Mouse (Mus musculus): Measurements from ENCODE around the gene Strip1. TPM values are rescaled to one million over a fixed set of nuclear protein-coding genes. Genes with fewer than 3 reads are reported as not detected.
A peak's percentile ranks its signal among the peaks of the same experiment; 100 is the strongest.

The Strip1 gene
- polyA plus RNA-seq, 1 experiment from 2014 or later: 156 TPM

DNA sequence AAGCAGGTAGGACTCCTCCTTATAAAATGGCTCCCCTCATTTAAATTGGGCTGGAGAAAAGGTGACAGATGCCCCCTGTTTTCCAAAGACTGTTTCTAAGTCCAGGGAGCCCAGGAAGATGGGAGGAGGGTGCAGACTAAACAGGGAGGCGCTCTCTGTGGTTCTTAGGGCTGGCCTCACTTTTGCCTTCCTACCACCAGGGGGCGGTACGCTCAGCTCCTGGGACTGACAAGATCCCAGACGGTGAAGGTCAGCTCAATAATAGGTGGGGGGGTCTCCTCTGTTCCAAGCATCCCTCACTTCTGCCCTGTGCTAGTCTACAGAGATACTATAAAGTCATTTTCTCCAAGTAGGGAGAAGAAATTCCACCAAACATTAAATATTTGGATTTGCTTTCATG lies 26.2 kb downstream of the Strip1 start:
- H3K4me2 ChIP-seq (replicated peaks): no peak overlapping the region

GRCm38 (mm10) chr3:107600127-107600526 lies 31.4 kb downstream of the Strip1 start:
- WGBS: 42% methylated on average over 6 of the region's 6 CpGs

More for the DNA sequence above, 26.2 kb downstream of the Strip1 start:
- H3K27ac ChIP-seq: no peak overlapping the region
- H3K9ac ChIP-seq (replicated peaks): no peak overlapping the region
- H3K4me3 ChIP-seq (replicated peaks): no peak overlapping the region
- peaks cover 21% of the 10 kb centered on the region for H3K27me3 ChIP-seq
- 6% methylated on average over 4 of the region's 4 CpGs for WGBS
- H3K4me1 ChIP-seq (replicated peaks): 0 out of 2 replicates have a peak, but pooled peaks cover under 1% of the 10 kb centered on the region
- peaks cover 3% of the 10 kb centered on the region; the same call in 1 of the 2 replicates for H3K36me3 ChIP-seq
- no peaks in the 10 kb centered on the region for H3K9me3 ChIP-seq
- ATAC-seq: 0 out of 2 replicates have a peak, but pooled peaks have one; percentile 43

GRCm38 (mm10) chr3:107597586-107598389 lies 33.7 kb downstream of the Strip1 start:
- Histone ChIP-seq H3K36me3 (no peaks in the 10 kb centered on the region), H3K4me3 (replicated peaks) (no peak overlapping the region), H3K9me3 (no peaks in the 10 kb centered on the region), H3K4me2 (replicated peaks) (no peak overlapping the region), H3K27ac (no peak overlapping the region), H3K9ac (replicated peaks) (no peak overlapping the region), H3K4me1 (replicated peaks) (peaks cover 22% of the 10 kb centered on the region), H3K27me3 (peaks cover 86% of the 10 kb centered on the region)
- ATAC-seq: no peak
- WGBS: 3% methylated on average over 22 of the region's 22 CpGs

More at GRCm38 (mm10) chr3:107600127-107600526, 31.4 kb downstream of the Strip1 start:
- ATAC-seq: no peak
- Histone ChIP-seq H3K4me1 (replicated peaks) (peaks cover 17% of the 10 kb centered on the region), H3K27me3 (peaks cover 68% of the 10 kb centered on the region), H3K4me3 (replicated peaks) (no peak overlapping the region), H3K27ac (no peak overlapping the region), H3K4me2 (replicated peaks) (no peak overlapping the region), H3K9me3 (no peaks in the 10 kb centered on the region), H3K9ac (replicated peaks) (no peak overlapping the region), H3K36me3 (no peaks in the 10 kb centered on the region)

GRCm38 (mm10) chr3:107597134-107597533 lies 34.4 kb downstream of the Strip1 start:
- ATAC-seq: no peak
- Histone ChIP-seq H3K4me2 (replicated peaks) (no peak overlapping the region), H3K9ac (replicated peaks) (no peak overlapping the region), H3K27ac (no peak overlapping the region), H3K27me3 (peaks cover 89% of the 10 kb centered on the region), H3K9me3 (no peaks in the 10 kb centered on the region), H3K4me1 (replicated peaks) (peaks cover 22% of the 10 kb centered on the region), H3K36me3 (no peaks in the 10 kb centered on the region), H3K4me3 (replicated peaks) (no peak overlapping the region)
- WGBS: 2% methylated on average over 24 of the region's 24 CpGs

GRCm38 (mm10) chr3:107596559-107596958 lies 34.9 kb downstream of the Strip1 start:
- WGBS: under 1% methylated on average over 26 of the region's 26 CpGs
- H3K4me3 ChIP-seq (replicated peaks): peak overlapping the region; percentile 16

GRCm38 (mm10) chr3:107595938-107596461 lies 35.5 kb downstream of the Strip1 start:
- H3K4me3 ChIP-seq (replicated peaks): peak overlapping the region; percentile 16
- H3K9me3 ChIP-seq: no peaks in the 10 kb centered on the region
- H3K9ac ChIP-seq (replicated peaks): no peak overlapping the region
- WGBS: under 1% methylated on average over 34 of the region's 34 CpGs
- ATAC-seq: peak; percentile 32
- no peak overlapping the region for H3K27ac ChIP-seq
- H3K27me3 ChIP-seq: peaks cover 93% of the 10 kb centered on the region
- H3K4me2 ChIP-seq (replicated peaks): peak overlapping the region; percentile 28
- H3K36me3 ChIP-seq: no peaks in the 10 kb centered on the region
- H3K4me1 ChIP-seq (replicated peaks): peaks cover 22% of the 10 kb centered on the region

More at GRCm38 (mm10) chr3:107596559-107596958, 34.9 kb downstream of the Strip1 start:
- peak overlapping the region; percentile 28 for H3K4me2 ChIP-seq (replicated peaks)
- no peaks in the 10 kb centered on the region for H3K36me3 ChIP-seq
- peaks cover 22% of the 10 kb centered on the region for H3K4me1 ChIP-seq (replicated peaks)
- no peak for ATAC-seq
- no peaks in the 10 kb centered on the region for H3K9me3 ChIP-seq
- H3K27me3 ChIP-seq: peaks cover 92% of the 10 kb centered on the region
- H3K27ac ChIP-seq: no peak overlapping the region
- no peak overlapping the region for H3K9ac ChIP-seq (replicated peaks)

DNA sequence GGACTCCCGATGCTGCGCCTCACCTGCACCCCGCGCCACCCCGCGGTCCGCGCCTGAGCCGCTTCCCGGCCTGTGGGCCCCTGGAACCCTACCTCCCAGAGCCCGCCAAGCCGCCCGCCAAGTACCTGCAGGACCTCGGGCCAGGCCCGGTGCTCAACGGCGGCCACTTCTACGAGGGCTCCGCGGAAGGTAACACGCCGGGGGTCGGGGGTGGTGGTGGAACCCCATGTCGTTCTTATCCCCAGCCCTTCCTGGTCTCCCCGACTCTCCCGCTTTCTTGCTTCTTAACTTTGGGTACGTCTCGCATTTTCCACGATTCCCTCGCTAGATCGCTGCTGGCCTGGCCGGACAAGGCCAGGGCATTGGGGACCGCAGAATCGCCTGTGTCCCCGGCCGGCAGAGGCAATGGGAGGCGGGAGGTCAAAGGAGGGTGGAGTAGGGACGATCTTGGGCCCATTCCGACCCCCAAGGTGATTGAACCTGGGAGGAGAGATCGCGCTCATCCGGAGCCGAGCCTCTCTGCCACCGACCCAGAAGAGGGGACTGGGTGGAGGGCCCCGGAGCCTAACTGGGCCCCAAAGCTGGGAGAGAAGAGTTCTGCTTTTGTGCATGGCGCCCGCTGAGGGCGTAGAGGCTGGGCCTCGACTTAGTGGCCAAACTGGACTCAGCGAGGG lies 36.1 kb downstream of the Strip1 start:
- Histone ChIP-seq H3K4me2 (replicated peaks) (peak overlapping the region; percentile 60), H3K9ac (replicated peaks) (peak overlapping the region; percentile 53), H3K27ac (no peak overlapping the region), H3K4me3 (replicated peaks) (peak overlapping the region; percentile 38), H3K36me3 (no peaks in the 10 kb centered on the region), H3K27me3 (peaks cover 91% of the 10 kb centered on the region), H3K9me3 (no peaks in the 10 kb centered on the region), H3K4me1 (replicated peaks) (peaks cover 22% of the 10 kb centered on the region)
- under 1% methylated on average over 50 of the region's 50 CpGs for WGBS
- ATAC-seq: peak; percentile 38; the same call in 1 of the 2 replicates

GRCm38 (mm10) chr3:107594662-107595263 lies 36.7 kb downstream of the Strip1 start, which contains the start of gene Alx3:
Alx3 (plus strand) TSS chr3:107595031.
- Histone ChIP-seq H3K4me2 (replicated peaks) (peak within 1 kb of the TSS; percentile 60), H3K4me1 (replicated peaks) (peaks cover 22% of the 10 kb centered on the region), H3K27ac (no peak within 1 kb of the TSS), H3K4me3 (replicated peaks) (peak within 1 kb of the TSS; percentile 38), H3K27me3 (peaks cover 91% of the 10 kb centered on the region), H3K36me3 (no peaks in the 10 kb centered on the region), H3K9ac (replicated peaks) (peak within 1 kb of the TSS; percentile 53), H3K9me3 (no peaks in the 10 kb centered on the region)
- 1% methylated on average over 18 of the region's 46 CpGs for WGBS
- peak; percentile 19; the same call in 1 of the 2 replicates for ATAC-seq

- ATAC-seq: no peak
- H3K4me2 ChIP-seq (replicated peaks): no peak overlapping the region
- no peak overlapping the region for H3K27ac ChIP-seq
- H3K4me3 ChIP-seq (replicated peaks): no peak overlapping the region
- H3K27me3 ChIP-seq: peaks cover 90% of the 10 kb centered on the region
- WGBS: 59% methylated on average over 2 of the region's 2 CpGs
- no peaks in the 10 kb centered on the region for H3K36me3 ChIP-seq
- H3K9ac ChIP-seq (replicated peaks): no peak overlapping the region
- H3K4me1 ChIP-seq (replicated peaks): peaks cover 22% of the 10 kb centered on the region
- H3K9me3 ChIP-seq: no peaks in the 10 kb centered on the region
Observed at GRCm38 (mm10) chr3:107593632-107594031, 37.9 kb downstream of the Strip1 start.

- peaks cover 93% of the 10 kb centered on the region for H3K27me3 ChIP-seq
- no peak for ATAC-seq
- H3K9ac ChIP-seq (replicated peaks): no peak overlapping the region
- peaks cover 20% of the 10 kb centered on the region for H3K4me1 ChIP-seq (replicated peaks)
- H3K9me3 ChIP-seq: no peaks in the 10 kb centered on the region
- H3K27ac ChIP-seq: no peak overlapping the region
- H3K36me3 ChIP-seq: no peaks in the 10 kb centered on the region
- H3K4me2 ChIP-seq (replicated peaks): no peak overlapping the region
- H3K4me3 ChIP-seq (replicated peaks): no peak overlapping the region
- WGBS: 58% methylated on average over 1 of the region's 1 CpGs
Observed at GRCm38 (mm10) chr3:107591612-107592011, 39.9 kb downstream of the Strip1 start.

DNA sequence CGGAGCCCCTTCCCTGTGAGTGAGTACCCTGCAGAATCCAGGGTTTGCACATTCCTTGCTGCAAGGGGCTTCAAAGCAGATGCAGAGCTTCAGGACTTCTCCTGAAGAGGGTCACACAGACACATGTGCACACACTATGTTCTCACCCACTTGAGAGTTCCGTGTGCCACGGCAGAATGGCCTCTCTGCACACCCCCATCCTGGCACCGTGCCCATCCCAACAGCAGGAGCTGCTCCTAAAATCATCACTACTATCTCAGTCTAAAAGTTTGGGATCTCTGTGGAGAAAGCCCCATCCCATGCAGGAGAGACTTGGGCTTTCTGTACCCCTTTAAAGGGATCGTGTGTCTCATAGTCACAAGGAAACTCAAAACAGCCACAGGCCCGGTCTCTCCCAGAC lies 45.0 kb downstream of the Strip1 start:
- no peaks in the 10 kb centered on the region for H3K9me3 ChIP-seq
- H3K9ac ChIP-seq (replicated peaks): no peak overlapping the region
- peaks cover 94% of the 10 kb centered on the region for H3K27me3 ChIP-seq
- H3K27ac ChIP-seq: no peak overlapping the region
- H3K4me3 ChIP-seq (replicated peaks): no peak overlapping the region
- no peak for ATAC-seq
- H3K4me2 ChIP-seq (replicated peaks): no peak overlapping the region
- no peaks in the 10 kb centered on the region for H3K36me3 ChIP-seq
- peaks cover 10% of the 10 kb centered on the region for H3K4me1 ChIP-seq (replicated peaks)
- WGBS: 79% methylated on average over 6 of the region's 6 CpGs

All from midbrain, embryonic 13.5 days (tissue).